Mouse (Mus musculus): ENCODE data around the gene Slc38a6. TPM values are rescaled to one million over a fixed set of nuclear protein-coding genes. Genes with fewer than 3 reads are reported as not detected.
A peak's percentile ranks its signal among the peaks of the same experiment; 100 is the strongest.

Slc38a6 gene
- total RNA-seq (2021) = 1 to 10 TPM; 4.7 to 6.2 TPM
- long read RNA-seq, experiment 1, partial matches to known transcripts = 0 of 3 reads
- long read RNA-seq, experiment 1, other reads (novel, unspliced or antisense) = 0 of 3 reads
- long read RNA-seq, experiment 2 = 0 reads

- peak; percentile 94 for DNase-seq
Observed at GRCm38 (mm10) chr12:73286287-73287092, at the start of gene Slc38a6, which contains the start of gene Trmt5. TSS of gene Slc38a6 (plus strand) at chr12:73286779. TSS of gene Trmt5 (minus strand) at chr12:73286710.

- no peak for DNase-seq
Observed at GRCm38 (mm10) chr12:73241960-73242359, 44.6 kb upstream of the Slc38a6 start.

- no peak for DNase-seq
Observed at GRCm38 (mm10) chr12:73245687-73246086, 40.9 kb upstream of the Slc38a6 start.

GRCm38 (mm10) chr12:73255006-73255405 is 31.6 kb upstream of the Slc38a6 start:
- no peak for DNase-seq

GRCm38 (mm10) chr12:73259269-73259668 is 27.3 kb upstream of the Slc38a6 start:
- no peak for DNase-seq

GRCm38 (mm10) chr12:73260339-73260738 is 26.2 kb upstream of the Slc38a6 start:
- no peak for DNase-seq

GRCm38 (mm10) chr12:73265381-73265978 is 21.1 kb upstream of the Slc38a6 start:
- no peak for DNase-seq

GRCm38 (mm10) chr12:73266597-73266996 is 20.0 kb upstream of the Slc38a6 start:
- DNase-seq = no peak

GRCm38 (mm10) chr12:73268497-73268896 is 18.1 kb upstream of the Slc38a6 start:
- DNase-seq = no peak

GRCm38 (mm10) chr12:73269531-73269930 is 17.0 kb upstream of the Slc38a6 start:
- no peak for DNase-seq

- no peak for DNase-seq
Observed at GRCm38 (mm10) chr12:73269933-73270332, 16.6 kb upstream of the Slc38a6 start.

GRCm38 (mm10) chr12:73274921-73275320 is 11.7 kb upstream of the Slc38a6 start:
- peak in 1 of 2 experiments; percentile 21 for DNase-seq

- DNase-seq = peak; percentile 17 to 28
Observed at GRCm38 (mm10) chr12:73287609-73288008, 1.0 kb downstream of the Slc38a6 start.

- DNase-seq = no peak
Observed at GRCm38 (mm10) chr12:73288626-73289025, 2.0 kb downstream of the Slc38a6 start.

GRCm38 (mm10) chr12:73294884-73295283 is 8.3 kb downstream of the Slc38a6 start:
- no peak for DNase-seq

- no peak for DNase-seq
Observed at GRCm38 (mm10) chr12:73295505-73296140, 9.0 kb downstream of the Slc38a6 start.

GRCm38 (mm10) chr12:73298621-73299020 is 12.0 kb downstream of the Slc38a6 start:
- DNase-seq = no peak

- no peak for DNase-seq
Observed at GRCm38 (mm10) chr12:73300531-73300930, 14.0 kb downstream of the Slc38a6 start.

- DNase-seq = peak; percentile 9 to 36
Observed at GRCm38 (mm10) chr12:73304636-73305035, 18.1 kb downstream of the Slc38a6 start.

GRCm38 (mm10) chr12:73307750-73308149 is 21.2 kb downstream of the Slc38a6 start:
- peak in 1 of 2 experiments; percentile 10 for DNase-seq

GRCm38 (mm10) chr12:73308711-73309110 is 22.1 kb downstream of the Slc38a6 start:
- no peak for DNase-seq
